Mouse (Mus musculus) ES-E14 (cell line): ENCODE results near the gene Phyhipl.

Source experiments
- HCFC1 ChIP-seq: IDR thresholded peaks from 2 replicates; pipeline ENCODE4 v1.6.1; 2012; ENCODE audit warnings: low read length, inconsistent platforms, borderline replicate concordance; ENCODE audit not compliant: insufficient read depth
- MAFK ChIP-seq: IDR thresholded peaks from 2 replicates; pipeline ENCODE4 v1.6.1; 2014; ENCODE audit warnings: mild to moderate bottlenecking, low read depth, low read length, inconsistent platforms; ENCODE audit not compliant: insufficient read depth
- ZC3H11A ChIP-seq: IDR thresholded peaks from 2 replicates; pipeline ENCODE4 v1.6.1; 2012; ENCODE audit warnings: low read depth, mild to moderate bottlenecking, inconsistent platforms, low read length, borderline replicate concordance

DNA sequence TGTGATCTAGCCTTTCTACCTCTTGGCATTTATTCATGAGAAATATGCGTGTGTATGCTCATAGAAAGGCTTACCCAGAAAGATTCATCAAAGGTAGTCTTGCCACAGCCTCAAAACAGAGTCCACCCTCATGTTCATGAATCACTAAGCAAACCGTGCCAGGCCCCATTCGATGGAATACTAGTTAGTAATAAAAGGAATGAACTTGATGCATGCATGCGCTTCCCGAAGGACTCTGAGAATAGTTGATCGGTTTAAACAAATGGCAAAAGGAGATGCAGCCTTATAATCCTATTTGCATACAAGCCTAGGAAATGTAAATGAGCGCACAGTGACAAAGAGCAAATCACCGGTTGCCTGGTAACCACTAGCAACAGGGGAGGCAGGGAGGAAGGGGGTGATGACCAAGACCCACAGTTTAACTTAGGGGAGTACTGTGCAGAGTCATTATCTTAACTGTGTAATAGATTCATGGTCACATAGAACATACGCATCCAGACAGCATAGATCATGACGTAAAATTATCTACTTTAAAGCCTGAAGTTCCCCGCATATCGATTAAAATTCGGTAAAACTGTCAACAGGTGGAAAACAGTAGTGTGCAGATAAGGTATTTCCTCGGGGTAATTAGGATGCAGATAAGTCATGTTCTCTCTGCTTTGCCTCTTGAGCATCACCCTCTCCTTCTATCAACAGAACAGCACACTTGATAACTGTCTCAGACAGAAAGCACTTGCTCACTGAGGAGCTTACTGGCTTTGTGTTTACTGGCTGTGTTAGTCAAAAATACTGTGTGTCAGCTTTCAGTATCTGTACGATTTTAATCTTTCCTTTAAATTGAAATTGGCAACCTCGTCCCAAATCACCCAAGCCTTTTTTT, 3.8 kb downstream of the Phyhipl start:
- TF ChIP-seq ZC3H11A (no peak), MAFK (no peak), HCFC1 (no peak)
